Mouse (Mus musculus): Measurements from ENCODE around the gene Crybg2. TPM values are rescaled to one million over a fixed set of nuclear protein-coding genes. Genes with fewer than 3 reads are reported as not detected.

Crybg2 gene
- total and polyA plus RNA-seq, 2 experiments from 2014 or later, result 2.8 to 5.9 TPM

DNA sequence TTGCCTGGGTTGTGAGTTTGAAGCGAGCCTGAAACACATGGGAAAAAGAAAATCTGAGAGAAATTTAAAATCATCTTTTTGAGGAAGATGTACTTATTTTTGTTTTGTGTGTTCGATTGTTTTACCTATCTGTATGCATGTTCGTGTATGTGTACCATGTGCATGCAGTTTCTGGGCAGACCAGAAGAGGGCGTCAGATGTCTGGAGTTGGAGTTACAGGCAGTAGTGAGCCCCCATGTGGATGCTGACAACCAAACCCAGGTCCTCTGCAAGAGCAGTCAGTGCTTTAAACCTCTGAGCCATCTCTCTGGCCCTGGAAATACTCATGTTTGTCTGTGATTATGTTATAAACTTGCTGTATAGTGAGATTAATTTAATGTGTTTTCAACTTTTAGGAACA is 24.4 kb downstream of the Crybg2 start:
- Histone ChIP-seq H3K4me3 (ENCODE audit: low read length) (no peak overlapping the region), H3K27me3 (ENCODE audit: insufficient read depth, low read length) (no peaks in the 10 kb centered on the region), H3K4me2 (ENCODE audit: low read depth, low read length) (no peak overlapping the region), H3K9ac (replicated peaks; ENCODE audit: low read length) (no peak overlapping the region), H3K9me3 (ENCODE audit: low read length) (no peaks in the 10 kb centered on the region), H3K4me1 (ENCODE audit: insufficient read depth, low read length) (peaks cover 3% of the 10 kb centered on the region; the same call in 1 of the 2 replicates), H3K27ac (no peak overlapping the region), H3K36me3 (ENCODE audit: insufficient read depth, low read length) (no peaks in the 10 kb centered on the region)
- no peak for DNase-seq (ENCODE audit: low spot score)
- TF ChIP-seq CTCF (IDR thresholded peaks at IDR 0.05; ENCODE audit: low read depth), result no peak; the same call in 1 of the 2 replicates
- 85% methylated on average over 4 of the region's 4 CpGs for WGBS
- no peak for ATAC-seq

DNA sequence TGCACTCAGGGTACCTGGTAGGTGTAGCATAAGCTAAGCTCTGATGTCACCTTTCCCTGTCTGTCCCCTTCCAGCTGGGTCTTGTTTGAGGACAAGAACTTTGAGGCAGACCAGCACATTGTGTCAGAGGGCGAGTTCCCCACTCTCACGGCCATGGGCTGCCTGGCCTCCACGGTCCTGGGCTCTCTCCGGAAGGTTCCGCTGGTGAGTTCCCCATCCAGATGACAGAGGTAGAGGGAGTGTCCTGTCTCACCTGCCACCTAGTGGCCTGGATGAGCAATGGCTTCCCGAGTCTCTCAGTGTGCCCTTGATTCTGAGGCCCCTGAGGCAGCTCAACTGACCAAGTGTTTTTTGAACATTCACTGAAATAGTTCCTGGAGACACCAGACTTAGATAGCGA is 26.8 kb downstream of the Crybg2 start:
- peak; percentile 84 for TF ChIP-seq CTCF (IDR thresholded peaks at IDR 0.05; ENCODE audit: low read depth)
- Histone ChIP-seq H3K27me3 (ENCODE audit: insufficient read depth, low read length) (no peaks in the 10 kb centered on the region), H3K4me1 (ENCODE audit: insufficient read depth, low read length) (no peaks in the 10 kb centered on the region), H3K27ac (no peak overlapping the region), H3K4me2 (ENCODE audit: low read depth, low read length) (no peak overlapping the region), H3K4me3 (ENCODE audit: low read length) (no peak overlapping the region), H3K36me3 (ENCODE audit: insufficient read depth, low read length) (no peaks in the 10 kb centered on the region), H3K9me3 (ENCODE audit: low read length) (no peaks in the 10 kb centered on the region), H3K9ac (replicated peaks; ENCODE audit: low read length) (no peak overlapping the region)
- WGBS, result 44% methylated on average over 7 of the region's 7 CpGs
- DNase-seq (ENCODE audit: low spot score), result peak; percentile 58
- ATAC-seq, result peak; percentile 62; the same call in 1 of the 2 replicates

DNA sequence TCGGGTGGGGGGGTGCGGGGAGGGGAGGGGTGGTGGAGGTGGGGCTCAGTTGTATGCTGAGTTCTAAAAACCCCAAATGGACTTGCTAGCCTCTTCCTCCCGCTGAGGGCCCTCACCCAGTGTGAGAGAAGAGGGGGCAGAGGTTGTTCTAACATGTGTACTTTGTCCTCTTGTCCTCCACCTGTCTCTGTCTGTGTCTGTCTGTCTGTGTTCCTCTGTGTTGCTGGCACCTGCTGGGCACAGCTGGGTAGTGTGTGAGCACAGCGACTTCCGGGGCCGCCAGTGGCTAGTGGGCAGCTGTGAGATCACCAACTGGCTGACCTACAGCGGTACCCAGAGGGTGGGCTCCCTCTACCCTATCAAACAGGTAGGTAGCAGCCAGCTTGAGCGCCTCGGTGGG is 28.4 kb downstream of the Crybg2 start:
- no peaks in the 10 kb centered on the region for H3K27me3 ChIP-seq (ENCODE audit: insufficient read depth, low read length)
- no peaks in the 10 kb centered on the region for H3K36me3 ChIP-seq (ENCODE audit: insufficient read depth, low read length)
- no peaks in the 10 kb centered on the region for H3K4me1 ChIP-seq (ENCODE audit: insufficient read depth, low read length)
- H3K9ac ChIP-seq (replicated peaks; ENCODE audit: low read length), result no peak overlapping the region
- TF ChIP-seq CTCF (IDR thresholded peaks at IDR 0.05; ENCODE audit: low read depth), result no peak
- no peak overlapping the region for H3K27ac ChIP-seq
- no peak overlapping the region for H3K4me2 ChIP-seq (ENCODE audit: low read depth, low read length)
- no peak for DNase-seq (ENCODE audit: low spot score)
- no peaks in the 10 kb centered on the region for H3K9me3 ChIP-seq (ENCODE audit: low read length)
- no peak overlapping the region for H3K4me3 ChIP-seq (ENCODE audit: low read length)
- no peak for ATAC-seq
- WGBS, result 73% methylated on average over 9 of the region's 9 CpGs

DNA sequence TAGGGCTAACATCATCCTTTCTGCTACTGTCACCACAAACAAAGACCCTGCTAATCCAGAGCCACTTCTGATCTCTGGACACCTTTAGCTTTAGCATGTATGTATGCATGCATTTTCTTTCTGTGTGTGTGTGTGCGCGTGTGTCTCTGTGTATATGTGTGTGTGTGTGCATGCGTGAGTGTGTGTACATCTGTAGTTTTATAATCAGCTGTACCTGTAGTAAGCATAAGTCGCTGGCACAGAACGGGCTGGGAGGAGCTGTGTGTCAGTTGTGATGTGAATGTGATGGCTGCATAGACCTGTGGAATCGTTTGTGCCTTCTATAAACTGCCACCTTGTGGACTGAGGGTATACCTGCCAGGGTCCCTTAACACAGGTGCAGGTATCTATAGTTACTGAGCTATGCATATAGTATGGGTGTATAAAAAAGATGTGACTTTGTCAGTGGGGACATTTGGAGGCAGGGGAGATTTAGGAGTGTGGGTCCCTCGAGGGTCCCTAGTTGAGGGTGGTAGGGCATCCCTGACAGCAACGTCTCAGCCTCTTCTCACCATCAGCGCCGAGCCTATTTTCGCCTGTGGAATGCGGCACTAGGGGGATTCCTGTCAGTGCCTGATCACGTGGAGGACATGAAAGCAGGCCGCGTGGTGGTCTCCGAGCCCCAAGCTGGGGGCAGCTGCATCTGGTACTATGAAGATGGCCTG is 30.1 kb downstream of the Crybg2 start:
- no peaks in the 10 kb centered on the region for H3K36me3 ChIP-seq (ENCODE audit: insufficient read depth, low read length)
- no peak overlapping the region for H3K4me3 ChIP-seq (ENCODE audit: low read length)
- ATAC-seq (no peak), DNase-seq (ENCODE audit: low spot score) (peak; percentile 25)
- 81% methylated on average over 16 of the region's 16 CpGs for whole genome bisulfite sequencing
- no peaks in the 10 kb centered on the region for H3K4me1 ChIP-seq (ENCODE audit: insufficient read depth, low read length)
- H3K27ac ChIP-seq, result no peak overlapping the region
- peak; percentile 39; the same call in 1 of the 2 replicates for TF ChIP-seq CTCF (IDR thresholded peaks at IDR 0.05; ENCODE audit: low read depth)
- no peak overlapping the region for H3K4me2 ChIP-seq (ENCODE audit: low read depth, low read length)
- H3K9me3 ChIP-seq (ENCODE audit: low read length), result no peaks in the 10 kb centered on the region
- no peaks in the 10 kb centered on the region for H3K27me3 ChIP-seq (ENCODE audit: insufficient read depth, low read length)
- H3K9ac ChIP-seq (replicated peaks; ENCODE audit: low read length), result no peak overlapping the region

DNA sequence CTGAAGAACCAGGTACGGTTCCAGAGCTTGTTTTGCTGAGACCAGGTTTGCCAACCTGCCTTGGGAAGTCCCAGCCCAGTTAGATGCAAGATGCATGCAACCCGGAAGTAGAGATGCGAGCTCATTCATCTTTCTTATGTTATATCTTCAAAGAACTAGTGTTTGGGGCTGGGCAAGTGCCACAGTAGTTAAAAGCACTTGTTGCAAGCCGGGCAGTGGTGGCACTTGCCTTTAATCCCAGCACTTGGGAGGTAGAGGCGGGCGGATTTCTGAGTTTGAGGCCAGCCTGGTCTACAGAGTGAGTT is 30.6 kb downstream of the Crybg2 start:
- no peak overlapping the region for H3K4me2 ChIP-seq (ENCODE audit: low read depth, low read length)
- no peaks in the 10 kb centered on the region for H3K36me3 ChIP-seq (ENCODE audit: insufficient read depth, low read length)
- H3K27me3 ChIP-seq (ENCODE audit: insufficient read depth, low read length), result no peaks in the 10 kb centered on the region
- H3K9ac ChIP-seq (replicated peaks; ENCODE audit: low read length), result no peak overlapping the region
- H3K4me1 ChIP-seq (ENCODE audit: insufficient read depth, low read length), result no peaks in the 10 kb centered on the region
- 83% methylated on average over 6 of the region's 6 CpGs for WGBS
- H3K27ac ChIP-seq, result no peak overlapping the region
- H3K4me3 ChIP-seq (ENCODE audit: low read length), result no peak overlapping the region
- no peaks in the 10 kb centered on the region for H3K9me3 ChIP-seq (ENCODE audit: low read length)
- no peak for TF ChIP-seq CTCF (IDR thresholded peaks at IDR 0.05; ENCODE audit: low read depth)
- DNase-seq (ENCODE audit: low spot score) (no peak), ATAC-seq (no peak)

DNA sequence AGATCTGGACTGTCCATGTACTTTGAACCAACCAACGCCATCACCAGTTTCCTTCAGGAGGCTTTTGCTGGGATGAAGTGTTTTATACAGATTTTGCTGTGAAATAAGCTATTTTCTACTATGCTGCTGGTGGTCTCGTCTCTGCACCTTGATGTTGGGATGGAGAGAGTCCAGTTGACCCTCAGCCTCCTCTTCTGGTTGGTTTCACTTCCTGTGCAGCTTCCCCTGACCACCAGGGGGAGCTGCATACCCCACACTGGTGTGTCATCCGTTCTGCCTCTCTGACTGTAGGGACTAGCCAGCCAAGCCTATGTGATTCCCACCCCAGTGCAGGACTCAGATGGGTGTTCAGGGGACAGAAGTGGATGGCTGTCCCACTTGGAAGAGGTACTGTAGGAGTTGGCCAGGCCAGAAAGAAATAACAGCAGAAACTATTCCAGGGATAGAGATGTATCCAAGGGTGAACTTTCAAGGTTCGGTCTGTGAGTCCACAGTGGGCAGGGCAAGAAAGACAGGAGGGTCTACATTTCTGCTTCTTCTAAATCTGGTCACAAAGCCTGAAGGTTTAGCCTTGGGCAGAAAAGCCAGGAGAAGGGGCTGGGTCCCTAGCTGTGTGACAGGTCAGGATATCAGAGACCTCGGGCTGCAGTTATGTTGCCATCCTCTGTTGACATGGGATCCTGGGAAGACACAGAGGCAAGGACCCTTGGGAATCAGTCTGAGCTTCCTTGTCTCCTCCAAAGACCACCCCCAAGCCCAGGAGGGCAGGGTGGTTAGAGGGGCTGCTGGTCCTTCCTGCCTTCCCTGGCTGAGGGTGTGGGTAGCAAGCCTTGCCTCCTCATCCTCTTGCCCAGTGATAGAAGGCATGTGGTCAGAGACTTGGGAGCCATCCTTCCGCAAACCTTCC is 32.0 kb downstream of the Crybg2 start:
- H3K9ac ChIP-seq (replicated peaks; ENCODE audit: low read length), result no peak overlapping the region
- H3K9me3 ChIP-seq (ENCODE audit: low read length), result no peaks in the 10 kb centered on the region
- WGBS, result 75% methylated on average over 6 of the region's 6 CpGs
- no peaks in the 10 kb centered on the region for H3K36me3 ChIP-seq (ENCODE audit: insufficient read depth, low read length)
- no peak overlapping the region for H3K4me2 ChIP-seq (ENCODE audit: low read depth, low read length)
- peak; percentile 72 for TF ChIP-seq CTCF (IDR thresholded peaks at IDR 0.05; ENCODE audit: low read depth)
- H3K27ac ChIP-seq, result no peak overlapping the region
- DNase-seq (ENCODE audit: low spot score) (peak; percentile 28), ATAC-seq (no peak)
- no peak overlapping the region for H3K4me3 ChIP-seq (ENCODE audit: low read length)
- H3K4me1 ChIP-seq (ENCODE audit: insufficient read depth, low read length), result no peaks in the 10 kb centered on the region
- no peaks in the 10 kb centered on the region for H3K27me3 ChIP-seq (ENCODE audit: insufficient read depth, low read length)
